Mouse (Mus musculus): ENCODE data around the gene Adamts14. TPM values are rescaled to one million over a fixed set of nuclear protein-coding genes. Genes with fewer than 3 reads are reported as not detected.

Adamts14 gene
- total and polyA plus RNA-seq, 3 experiments, result 0.91 to 1.6 (median 1.3) TPM

GRCm38 (mm10) chr10:61179927-61180326 lies 93.3 kb downstream of the Adamts14 start:
- intact Hi-C loops (cut with DNase I), result no loop called here
- H3K79me2 ChIP-seq (replicated peaks; ENCODE audit: control insufficient read depth, insufficient read depth, low read length), result no peaks in the 10 kb centered on the region
- no peaks in the 10 kb centered on the region for H3K4me1 ChIP-seq (ENCODE audit: control insufficient read depth, insufficient read depth, low read length)
- H3K27ac ChIP-seq, result no peak overlapping the region
- WGBS, result 54% methylated on average over 6 of the region's 6 CpGs
- TF ChIP-seq CTCF (IDR thresholded peaks at IDR 0.05), result no peak
- no peak for TF ChIP-seq POLR2A (IDR thresholded peaks at IDR 0.05; ENCODE audit: insufficient read depth, low read depth, low read length)
- TF ChIP-seq EP300 (IDR thresholded peaks at IDR 0.05; ENCODE audit: insufficient read depth, low read depth, low read length), result no peak
- no peaks in the 10 kb centered on the region for H3K27me3 ChIP-seq (ENCODE audit: control insufficient read depth, insufficient read depth, low read length)
- H3K36me3 ChIP-seq (ENCODE audit: control insufficient read depth, insufficient read depth, low read length), result no peaks in the 10 kb centered on the region
- no peak overlapping the region for H3K9ac ChIP-seq (ENCODE audit: low read depth, low read length)
- no peak for DNase-seq
- H3K4me3 ChIP-seq, result no peak overlapping the region

- H3K27me3 ChIP-seq (ENCODE audit: control insufficient read depth, insufficient read depth, low read length), result no peaks in the 10 kb centered on the region
- H3K79me2 ChIP-seq (replicated peaks; ENCODE audit: control insufficient read depth, insufficient read depth, low read length), result no peaks in the 10 kb centered on the region
- H3K27ac ChIP-seq, result no peak overlapping the region
- no peaks in the 10 kb centered on the region for H3K4me1 ChIP-seq (ENCODE audit: control insufficient read depth, insufficient read depth, low read length)
- WGBS, result 90% methylated on average over 8 of the region's 8 CpGs
- intact Hi-C loops (cut with DNase I), result no loop called here
- no peaks in the 10 kb centered on the region for H3K36me3 ChIP-seq (ENCODE audit: control insufficient read depth, insufficient read depth, low read length)
- no peak overlapping the region for H3K9ac ChIP-seq (ENCODE audit: low read depth, low read length)
- no peak overlapping the region for H3K4me3 ChIP-seq
- no peak for DNase-seq
- TF ChIP-seq EP300 (IDR thresholded peaks at IDR 0.05; ENCODE audit: insufficient read depth, low read depth, low read length), result no peak
- TF ChIP-seq POLR2A (IDR thresholded peaks at IDR 0.05; ENCODE audit: insufficient read depth, low read depth, low read length), result no peak
- TF ChIP-seq CTCF (IDR thresholded peaks at IDR 0.05), result no peak
Measured at GRCm38 (mm10) chr10:61178687-61179086, 94.6 kb downstream of the Adamts14 start.

GRCm38 (mm10) chr10:61177751-61178150 lies 95.5 kb downstream of the Adamts14 start:
- Histone ChIP-seq H3K4me3 (no peak overlapping the region), H3K27me3 (ENCODE audit: control insufficient read depth, insufficient read depth, low read length) (no peaks in the 10 kb centered on the region), H3K79me2 (replicated peaks; ENCODE audit: control insufficient read depth, insufficient read depth, low read length) (no peaks in the 10 kb centered on the region), H3K27ac (no peak overlapping the region), H3K9ac (ENCODE audit: low read depth, low read length) (no peak overlapping the region), H3K4me1 (ENCODE audit: control insufficient read depth, insufficient read depth, low read length) (no peaks in the 10 kb centered on the region), H3K36me3 (ENCODE audit: control insufficient read depth, insufficient read depth, low read length) (no peaks in the 10 kb centered on the region)
- intact Hi-C loops (cut with DNase I), result no loop called here
- WGBS, result 85% methylated on average over 4 of the region's 4 CpGs
- TF ChIP-seq CTCF (IDR thresholded peaks at IDR 0.05) (no peak), POLR2A (IDR thresholded peaks at IDR 0.05; ENCODE audit: insufficient read depth, low read depth, low read length) (no peak), EP300 (IDR thresholded peaks at IDR 0.05; ENCODE audit: insufficient read depth, low read depth, low read length) (no peak)
- no peak for DNase-seq

GRCm38 (mm10) chr10:61176221-61176790 lies 96.9 kb downstream of the Adamts14 start:
- no peaks in the 10 kb centered on the region for H3K36me3 ChIP-seq (ENCODE audit: control insufficient read depth, insufficient read depth, low read length)
- H3K27ac ChIP-seq, result no peak overlapping the region
- no peaks in the 10 kb centered on the region for H3K4me1 ChIP-seq (ENCODE audit: control insufficient read depth, insufficient read depth, low read length)
- no peak overlapping the region for H3K4me3 ChIP-seq
- no peaks in the 10 kb centered on the region for H3K79me2 ChIP-seq (replicated peaks; ENCODE audit: control insufficient read depth, insufficient read depth, low read length)
- TF ChIP-seq EP300 (IDR thresholded peaks at IDR 0.05; ENCODE audit: insufficient read depth, low read depth, low read length) (no peak), POLR2A (IDR thresholded peaks at IDR 0.05; ENCODE audit: insufficient read depth, low read depth, low read length) (no peak), CTCF (IDR thresholded peaks at IDR 0.05) (no peak)
- WGBS, result 58% methylated on average over 7 of the region's 7 CpGs
- no peaks in the 10 kb centered on the region for H3K27me3 ChIP-seq (ENCODE audit: control insufficient read depth, insufficient read depth, low read length)
- no peak overlapping the region for H3K9ac ChIP-seq (ENCODE audit: low read depth, low read length)
- intact Hi-C loops (cut with DNase I), result no loop called here
- no peak for DNase-seq

GRCm38 (mm10) chr10:61175442-61176204 lies 97.6 kb downstream of the Adamts14 start:
- H3K79me2 ChIP-seq (replicated peaks; ENCODE audit: control insufficient read depth, insufficient read depth, low read length), result no peaks in the 10 kb centered on the region
- H3K36me3 ChIP-seq (ENCODE audit: control insufficient read depth, insufficient read depth, low read length), result no peaks in the 10 kb centered on the region
- peak; percentile 41 for TF ChIP-seq CTCF (IDR thresholded peaks at IDR 0.05)
- TF ChIP-seq POLR2A (IDR thresholded peaks at IDR 0.05; ENCODE audit: insufficient read depth, low read depth, low read length), result no peak
- no peak for TF ChIP-seq EP300 (IDR thresholded peaks at IDR 0.05; ENCODE audit: insufficient read depth, low read depth, low read length)
- H3K4me1 ChIP-seq (ENCODE audit: control insufficient read depth, insufficient read depth, low read length), result no peaks in the 10 kb centered on the region
- no peak overlapping the region for H3K4me3 ChIP-seq
- no peak overlapping the region for H3K27ac ChIP-seq
- no peaks in the 10 kb centered on the region for H3K27me3 ChIP-seq (ENCODE audit: control insufficient read depth, insufficient read depth, low read length)
- intact Hi-C loops (cut with DNase I), result no loop called here
- no peak overlapping the region for H3K9ac ChIP-seq (ENCODE audit: low read depth, low read length)
- WGBS, result 15% methylated on average over 24 of the region's 24 CpGs
- peak in 1 of 2 experiments; percentile 14 for DNase-seq
